Comparison of ENCODE assay signal across 11 mouse cellular contexts in genomic region chr6:55512066-55512703, GRCm38 (mm10).
DNase-seq lines count a peak whose midpoint lies in the region; ATAC-seq lines count a peak whose summit lies in the region.
"Had no signal": no experiment of that assay in that cellular context is flagged by ENCODE, and none has a peak within 500 bp of the region (broad histone marks: within the 10 kb centered on the region; RNA-seq: fewer than 3 reads in every experiment).

No protein-coding gene starts in this region.

- H3K9me3 ChIP-seq in midbrain, embryonic 11.5 days (ENCODE audit: control insufficient read depth, low read length), result peaks cover 2% of the 10 kb centered on the region; the same call in 1 of the 2 replicates
- H3K9me3 ChIP-seq in midbrain, embryonic 10.5 days (replicated peaks), result peaks cover 8% of the 10 kb centered on the region; the same call in 1 of the 2 replicates
- H3K9me3 ChIP-seq in hindbrain, embryonic 13.5 days, result peaks cover 5% of the 10 kb centered on the region; the same call in 1 of the 2 replicates
- H3K9me3 ChIP-seq in neural tube, embryonic 14.5 days (ENCODE audit: control insufficient read depth, low read length), result no peaks in the 10 kb centered on the region
- H3K9me3 ChIP-seq: embryonic facial prominence, embryonic 12.5 days had no signal

- intact Hi-C loops in heart, postnatal 14 days (cut with DNase I), result no loop called here

- no peak overlapping the region for H3K4me3 ChIP-seq in midbrain, embryonic 11.5 days (ENCODE audit: low read depth, low read length)
- H3K4me3 ChIP-seq in midbrain, embryonic 10.5 days, result no peak overlapping the region
- H3K4me3 ChIP-seq in hindbrain, embryonic 13.5 days, result no peak overlapping the region
- no peak overlapping the region for H3K4me3 ChIP-seq in neural tube, embryonic 14.5 days (ENCODE audit: low read depth, low read length)
- H3K4me3 ChIP-seq: embryonic facial prominence, embryonic 12.5 days had no signal

- WGBS in midbrain, embryonic 11.5 days, result 40% methylated on average over 19 of the region's 19 CpGs
- 45% methylated on average over 19 of the region's 19 CpGs for WGBS in midbrain, embryonic 10.5 days
- 28% methylated on average over 19 of the region's 19 CpGs for WGBS in hindbrain, embryonic 13.5 days
- 34% methylated on average over 19 of the region's 19 CpGs for WGBS in neural tube, embryonic 14.5 days

- no peak overlapping the region for H3K4me2 ChIP-seq in midbrain, embryonic 11.5 days
- peak overlapping the region; percentile 20; the same call in 1 of the 2 replicates for H3K4me2 ChIP-seq in hindbrain, embryonic 13.5 days
- H3K4me2 ChIP-seq in neural tube, embryonic 14.5 days (ENCODE audit: low read depth, low read length), result no peak overlapping the region
- H3K4me2 ChIP-seq: embryonic facial prominence, embryonic 12.5 days; liver, embryonic 11.5 days had no signal

- no peaks in the 10 kb centered on the region for H3K36me3 ChIP-seq in midbrain, embryonic 11.5 days (ENCODE audit: control insufficient read depth, insufficient read depth, low read length)
- H3K36me3 ChIP-seq in midbrain, embryonic 10.5 days, result no peaks in the 10 kb centered on the region
- no peaks in the 10 kb centered on the region for H3K36me3 ChIP-seq in hindbrain, embryonic 13.5 days
- H3K36me3 ChIP-seq in neural tube, embryonic 14.5 days (ENCODE audit: control insufficient read depth, insufficient read depth, low read length), result no peaks in the 10 kb centered on the region
- H3K36me3 ChIP-seq: embryonic facial prominence, embryonic 12.5 days had no signal

- ATAC-seq in midbrain, embryonic 11.5 days (ENCODE audit: low FRiP score), result peak; percentile 49
- ATAC-seq in hindbrain, embryonic 13.5 days (ENCODE audit: low FRiP score), result peak; percentile 12; the same call in 1 of the 2 replicates
- peak; percentile 34; the same call in 1 of the 2 replicates for ATAC-seq in neural tube, embryonic 14.5 days (ENCODE audit: low read depth)

- H3K9ac ChIP-seq in midbrain, embryonic 11.5 days (ENCODE audit: low read length), result 0 out of 2 replicates have a peak overlapping the region, but pooled peaks have one; percentile 18
- no peak overlapping the region for H3K9ac ChIP-seq in hindbrain, embryonic 13.5 days
- no peak overlapping the region for H3K9ac ChIP-seq in neural tube, embryonic 14.5 days (replicated peaks; ENCODE audit: low read depth, low read length)
- H3K9ac ChIP-seq: embryonic facial prominence, embryonic 12.5 days had no signal

- no peak overlapping the region for H3K27ac ChIP-seq in midbrain, embryonic 11.5 days (ENCODE audit: low read depth, low read length)
- H3K27ac ChIP-seq in midbrain, embryonic 10.5 days (replicated peaks), result no peak overlapping the region; the same call in 1 of the 2 replicates
- no peak overlapping the region for H3K27ac ChIP-seq in hindbrain, embryonic 13.5 days
- H3K27ac ChIP-seq in neural tube, embryonic 14.5 days (ENCODE audit: low read depth, low read length), result no peak overlapping the region
- H3K27ac ChIP-seq: embryonic facial prominence, embryonic 12.5 days; macrophage had no signal

- peak; percentile 93 for DNase-seq in heart, adult 11 months
- no peak for DNase-seq in heart, postnatal 14 days
- DNase-seq in midbrain, embryonic 11.5 days (ENCODE audit: low spot score, missing footprints), result peak; percentile 87
- DNase-seq in midbrain, embryonic 10.5 days (ENCODE audit: low spot score), result no peak
- DNase-seq in adrenal gland, adult 18-20 months (ENCODE audit: low spot score in 2 of 2), result no peak
- DNase-seq in adrenal gland, adult 2 months, result no peak

- no peaks in the 10 kb centered on the region for H3K27me3 ChIP-seq in midbrain, embryonic 11.5 days (ENCODE audit: control insufficient read depth, insufficient read depth, low read length)
- no peaks in the 10 kb centered on the region for H3K27me3 ChIP-seq in midbrain, embryonic 10.5 days (ENCODE audit: low read depth, poor library complexity, severe bottlenecking)
- H3K27me3 ChIP-seq in hindbrain, embryonic 13.5 days, result 0 out of 2 replicates have a peak, but pooled peaks cover 2% of the 10 kb centered on the region
- no peaks in the 10 kb centered on the region for H3K27me3 ChIP-seq in neural tube, embryonic 14.5 days (ENCODE audit: control insufficient read depth, insufficient read depth, low read length)
- H3K27me3 ChIP-seq: embryonic facial prominence, embryonic 12.5 days had no signal

- peaks cover 5% of the 10 kb centered on the region; the same call in 1 of the 2 replicates for H3K4me1 ChIP-seq in midbrain, embryonic 11.5 days (ENCODE audit: control insufficient read depth, insufficient read depth, low read length)
- peaks cover 6% of the 10 kb centered on the region for H3K4me1 ChIP-seq in midbrain, embryonic 10.5 days
- H3K4me1 ChIP-seq in hindbrain, embryonic 13.5 days (replicated peaks), result peaks cover 10% of the 10 kb centered on the region
- H3K4me1 ChIP-seq in neural tube, embryonic 14.5 days (ENCODE audit: control insufficient read depth, insufficient read depth, low read length), result peaks cover 3% of the 10 kb centered on the region; the same call in 1 of the 2 replicates
- H3K4me1 ChIP-seq: embryonic facial prominence, embryonic 12.5 days had no signal

Comparison
In these comparisons a context has a peak if more than half of its experiments do, and no peak if none do; other contexts are left out.
1. DNase-seq: peak in heart, adult 11 months (single experiment) and midbrain, embryonic 11.5 days (single experiment); none in heart, postnatal 14 days (0 of 2), midbrain, embryonic 10.5 days (single experiment), adrenal gland, adult 18-20 months (0 of 2) and adrenal gland, adult 2 months (single experiment).
2. Peak in every context shown above with its lines, with median percentiles within 50 percentile points of each other: ATAC-seq.